Comparison of ENCODE assay signal across 8 mouse cellular contexts in genomic region chr14:14345948-14346812, GRCm38 (mm10). TPM values are rescaled to one million over a fixed set of nuclear protein-coding genes. Genes with fewer than 3 reads are reported as not detected.
A peak's percentile ranks its signal among the peaks of the same experiment; 100 is the strongest.
DNase-seq lines count a peak whose midpoint lies in the region; ATAC-seq and TF ChIP-seq lines count a peak whose summit lies in the region.

Gene Il3ra, plus strand, starts transcription at chr14:14346275.

- no peak for TF ChIP-seq CTCF in CH12.LX (conservative IDR thresholded peaks at IDR 0.05 in 1 of 2, IDR thresholded peaks at IDR 0.05 in 1 of 2; ENCODE audit: low read depth in 2 of 2, low read length in 2 of 2)

- peaks cover 50% of the 10 kb centered on the region for H3K9me3 ChIP-seq in CH12.LX (replicated peaks; ENCODE audit: low read length)
- peaks cover 11% of the 10 kb centered on the region; the same call in 1 of the 2 replicates for H3K9me3 ChIP-seq in forebrain, embryonic 15.5 days
- peaks cover 45% of the 10 kb centered on the region for H3K9me3 ChIP-seq in lung, embryonic 16.5 days (ENCODE audit: control insufficient read depth, low read length)

- dilution Hi-C loops in CH12.LX (cut with MboI; ENCODE audit: extremely low pct_ligation_motif_present, extremely low pct_unique_long_range_greater_than_20kb, low sequenced_read_pairs): no loop called here

- H3K4me2 ChIP-seq in CH12.LX (ENCODE audit: insufficient read depth, low read depth, poor library complexity, severe bottlenecking): no peak within 1 kb of the TSS
- peak within 1 kb of the TSS; percentile 74 for H3K4me2 ChIP-seq in forebrain, embryonic 15.5 days (replicated peaks)
- peak within 1 kb of the TSS; percentile 84 for H3K4me2 ChIP-seq in lung, embryonic 16.5 days (ENCODE audit: low read depth, low read length)

- peaks cover 0 to 3% of the 10 kb centered on the region in 2 experiments; a peak in 1 of 4 replicates for H3K4me1 ChIP-seq in CH12.LX (ENCODE audit: control insufficient read depth in 1 of 2, insufficient read depth in 2 of 2)
- H3K4me1 ChIP-seq in forebrain, embryonic 15.5 days: 0 out of 2 replicates have a peak, but pooled peaks cover 7% of the 10 kb centered on the region
- H3K4me1 ChIP-seq in lung, embryonic 16.5 days (replicated peaks; ENCODE audit: control insufficient read depth, insufficient read depth, low read length): no peaks in the 10 kb centered on the region

- TF ChIP-seq RAD21 in CH12.LX (IDR thresholded peaks at IDR 0.05; ENCODE audit: low read depth, low read length): no peak

- H3K27ac ChIP-seq in CH12.LX (ENCODE audit: insufficient read depth, low read depth): peak within 1 kb of the TSS; percentile 40
- peak within 1 kb of the TSS; percentile 44 for H3K27ac ChIP-seq in forebrain, embryonic 15.5 days (replicated peaks)
- H3K27ac ChIP-seq in lung, embryonic 16.5 days (ENCODE audit: low read length): peak within 1 kb of the TSS; percentile 69

- H3K4me3 ChIP-seq in CH12.LX (replicated peaks in 1 of 3; ENCODE audit: low read depth in 2 of 3, low read length in 2 of 3, poor library complexity in 1 of 3): peak within 1 kb of the TSS; percentile 50 to 67 (median 60)
- H3K4me3 ChIP-seq in forebrain, embryonic 15.5 days: peak within 1 kb of the TSS; percentile 69
- H3K4me3 ChIP-seq in lung, embryonic 16.5 days (ENCODE audit: low read length): peak within 1 kb of the TSS; percentile 58

- TF ChIP-seq POLR2A in CH12.LX (IDR thresholded peaks at IDR 0.05; ENCODE audit: low read depth, low read length): no peak

- no peaks in the 10 kb centered on the region for H3K27me3 ChIP-seq in CH12.LX (replicated peaks)
- no peaks in the 10 kb centered on the region for H3K27me3 ChIP-seq in forebrain, embryonic 15.5 days
- H3K27me3 ChIP-seq in lung, embryonic 16.5 days (ENCODE audit: control insufficient read depth, insufficient read depth, low read depth, low read length): no peaks in the 10 kb centered on the region

- 3% methylated on average over 62 of the region's 69 CpGs for WGBS in forebrain, embryonic 15.5 days
- WGBS in large intestine, adult 2 months: 5% methylated on average over 67 of the region's 69 CpGs
- under 1% methylated on average over 61 of the region's 69 CpGs for whole genome bisulfite sequencing in lung, embryonic 16.5 days

- peaks cover 0 to 10% of the 10 kb centered on the region in 2 experiments for H3K36me3 ChIP-seq in CH12.LX (replicated peaks in 1 of 2; ENCODE audit: control insufficient read depth in 1 of 2, insufficient read depth in 1 of 2, low read length in 1 of 2)
- H3K36me3 ChIP-seq in forebrain, embryonic 15.5 days: no peaks in the 10 kb centered on the region
- H3K36me3 ChIP-seq in lung, embryonic 16.5 days (ENCODE audit: control insufficient read depth, insufficient read depth, low read length): peaks cover 13% of the 10 kb centered on the region

- DNase-seq in CH12.LX (ENCODE audit: extremely low read depth): peak; percentile 71
- peak; percentile 56 for DNase-seq in c-Kit-positive CD71-negative TER-119-negative erythroid progenitor cells, embryonic 14.5 days (ENCODE audit: low read depth)
- DNase-seq in heart, postnatal 14 days: peak; percentile 75 to 78
- DNase-seq in large intestine, adult 2 months (ENCODE audit: low read depth, low spot score): peak; percentile 14
- peak; percentile 39 for DNase-seq in ovary, postnatal 14 days (ENCODE audit: low spot score)
- DNase-seq in thymus, postnatal 14 days: peak; percentile 79

- peak; percentile 70 for ATAC-seq in forebrain, embryonic 15.5 days (replicated peaks)
- peak; percentile 69 for ATAC-seq in lung, embryonic 16.5 days (ENCODE audit: low read depth)

- H3K79me2 ChIP-seq in CH12.LX (replicated peaks; ENCODE audit: control insufficient read depth, extremely low read depth, insufficient read depth, poor library complexity, severe bottlenecking): no peaks in the 10 kb centered on the region

- in situ Hi-C loops in CH12.LX (cut with MboI; ENCODE audit: low pct_ligation_motif_present, low pct_unique_long_range_greater_than_20kb, low sequenced_read_pairs): no loop called here

- H3K9ac ChIP-seq in CH12.LX (ENCODE audit: insufficient read depth, low read depth): no peak within 1 kb of the TSS
- peak within 1 kb of the TSS; percentile 49 for H3K9ac ChIP-seq in forebrain, embryonic 15.5 days (replicated peaks)
- H3K9ac ChIP-seq in lung, embryonic 16.5 days (ENCODE audit: low read length): peak within 1 kb of the TSS; percentile 62

- TF ChIP-seq EP300 in CH12.LX (IDR thresholded peaks at IDR 0.05; ENCODE audit: low read length): no peak

- intact Hi-C loops in heart, postnatal 14 days (cut with DNase I): loop anchor here (10.0 kb wide), 1 partner anchor 359 kb away; the partner anchor contains the start of gene Slc4a7

TF ChIP-seq in CH12.LX, 34 proteins besides CTCF, POLR2A, EP300 and RAD21:
- TF ChIP-seq USF1 (IDR thresholded peaks at IDR 0.05; ENCODE audit: low read depth, low read length) (no peak), MXI1 (IDR thresholded peaks at IDR 0.05; ENCODE audit: low read depth, low read length) (no peak), CHD1 (IDR thresholded peaks at IDR 0.05; ENCODE audit: low read depth, low read length) (no peak), MYC (IDR thresholded peaks at IDR 0.05; ENCODE audit: low read depth, low read length) (no peak), ZMIZ1 (IDR thresholded peaks at IDR 0.05; ENCODE audit: low read depth, low read length) (no peak), E2F4 (IDR thresholded peaks at IDR 0.05; ENCODE audit: insufficient replicate concordance, low read depth, low read length) (no peak), MAZ (IDR thresholded peaks at IDR 0.05; ENCODE audit: low read depth, low read length) (no peak), GABPA (IDR thresholded peaks at IDR 0.05; ENCODE audit: insufficient replicate concordance, low read depth, low read length) (no peak), JUN (IDR thresholded peaks at IDR 0.05; ENCODE audit: insufficient read depth, low read depth, low read length) (no peak), ZKSCAN1 (IDR thresholded peaks at IDR 0.05; ENCODE audit: borderline replicate concordance, low read depth, low read length) (no peak), MAFK (IDR thresholded peaks at IDR 0.05; ENCODE audit: insufficient replicate concordance, low read length) (no peak), JUND (conservative IDR thresholded peaks at IDR 0.05; ENCODE audit: low read depth, low read length) (no peak), BHLHE40 (IDR thresholded peaks at IDR 0.05; ENCODE audit: low read depth, low read length) (peak; percentile 59), POLR2AphosphoS2 (IDR thresholded peaks at IDR 0.05; ENCODE audit: low read depth, low read length) (no peak), ZC3H11A (IDR thresholded peaks at IDR 0.05; ENCODE audit: low read depth, low read length) (no peak), UBTF (IDR thresholded peaks at IDR 0.05; ENCODE audit: low read depth, low read length) (no peak), CHD2 (IDR thresholded peaks at IDR 0.05; ENCODE audit: low read length) (no peak), PAX5 (IDR thresholded peaks at IDR 0.05; ENCODE audit: low read length) (no peak), SMC3 (IDR thresholded peaks at IDR 0.05; ENCODE audit: low read depth, low read length) (no peak), ETS1 (conservative IDR thresholded peaks at IDR 0.05; ENCODE audit: low read depth, low read length) (0 out of 2 replicates have a peak, but pooled peaks have one; percentile 8), RCOR1 (conservative IDR thresholded peaks at IDR 0.05; ENCODE audit: low read depth, low read length) (no peak), TCF12 (IDR thresholded peaks at IDR 0.05; ENCODE audit: low read depth, low read length) (0 out of 2 replicates have a peak, but pooled peaks have one; percentile 2), MAX (IDR thresholded peaks at IDR 0.05; ENCODE audit: low read length) (no peak), USF2 (conservative IDR thresholded peaks at IDR 0.05; ENCODE audit: low read depth, low read length) (no peak), NRF1 (IDR thresholded peaks at IDR 0.05; ENCODE audit: low read depth, low read length) (no peak), IRF4 (IDR thresholded peaks at IDR 0.05; ENCODE audit: low read depth, low read length) (no peak), ELF1 (IDR thresholded peaks at IDR 0.05; ENCODE audit: low read depth, low read length) (no peak; the same call in 1 of the 2 replicates), ZNF384 (IDR thresholded peaks at IDR 0.05; ENCODE audit: low read depth, low read length) (peak; percentile 72), NELFE (IDR thresholded peaks at IDR 0.05; ENCODE audit: low read depth, low read length) (no peak), HCFC1 (IDR thresholded peaks at IDR 0.05; ENCODE audit: low read depth, low read length) (no peak)

RNA-seq across cellular contexts. Expression of gene Il3ra, which starts in this region (rescaled TPM):
- total RNA-seq in CH12.LX (2012; rRNA removed) (0.64 and 0.76 TPM in 2 replicates), CH12.LX (2014; rRNA removed) (0.89 and 1.3 TPM in 2 replicates)
- polyA plus RNA-seq in CH12.LX (2012; ENCODE audit: insufficient read length, low read depth): 2.6 and 4.8 TPM in 2 replicates
- 2.1 TPM in 2 replicates for polyA plus RNA-seq in forebrain, embryonic 15.5 days (2015; fragmentation: Nextera tagmentation; extraction: Ambion mirVana)
- total RNA-seq in heart, postnatal 14 days (2021): 1 to 10 TPM; 5.4 to 7.4 TPM
- polyA plus RNA-seq in large intestine, adult 2 months (2012; rRNA removed): 13.9 and 20.1 TPM in 2 replicates
- 9.9 and 12.5 TPM in 2 replicates for polyA plus RNA-seq in lung, embryonic 16.5 days (2015; fragmentation: Nextera tagmentation; extraction: Ambion mirVana)

Comparison
In these comparisons a context has a peak if more than half of its experiments do, and no peak if none do; other contexts are left out.
1. Peak in every context shown above with its lines: DNase-seq, ATAC-seq, H3K4me3 ChIP-seq and H3K27ac ChIP-seq.
2. DNase-seq: peak in every context shown above with its lines; median percentile 79 in thymus, postnatal 14 days; 76 in heart, postnatal 14 days; 71 in CH12.LX; 56 in c-Kit-positive CD71-negative TER-119-negative erythroid progenitor cells, embryonic 14.5 days; 39 in ovary, postnatal 14 days; 14 in large intestine, adult 2 months.